Mouse (Mus musculus) megakaryocyte, embryonic 14.5 days (primary cell): ENCODE results near the gene Actn4.
"Not testable (repeated sequence)": the region's sequence is repeated elsewhere in the genome, so short reads cannot be mapped to it uniquely, and the experiment has no call there.

Experiments used
- FLI1 ChIP-seq: IDR thresholded peaks from 2 replicates; pipeline ENCODE4 v1.6.1; 2012; ENCODE audit warnings: low read length, inconsistent platforms, mixed read lengths
- GATA1 ChIP-seq: IDR thresholded peaks from 3 replicates; pipeline ENCODE4 v1.6.1; 2012; ENCODE audit warnings: mixed read lengths, low read length, inconsistent platforms, borderline replicate concordance

- not testable (repeated sequence) for TF ChIP-seq GATA1, FLI1
These were observed 78.4 kb downstream of the Actn4 start for GRCm38 (mm10) chr7:28883704-28884103.
